Mouse (Mus musculus) testis, adult 2 months (tissue): ENCODE data around the gene Snai1.

ENCODE experiments used
- CTCF ChIP-seq: fragments of 200-500 bp; IDR thresholded peaks from 2 replicates; pipeline ENCODE4 v1.5.1; 2012; ENCODE audit warnings: low read depth, mild to moderate bottlenecking, inconsistent platforms, low read length, moderate library complexity; ENCODE audit not compliant: control insufficient read depth, insufficient read depth, insufficient replicate concordance
- POLR2A ChIP-seq: fragments of 200-500 bp; IDR thresholded peaks from 2 replicates; pipeline ENCODE4 v1.6.1; 2012; ENCODE audit warnings: low read depth, mild to moderate bottlenecking, inconsistent platforms, low read length, moderate library complexity; ENCODE audit not compliant: control insufficient read depth

DNA sequence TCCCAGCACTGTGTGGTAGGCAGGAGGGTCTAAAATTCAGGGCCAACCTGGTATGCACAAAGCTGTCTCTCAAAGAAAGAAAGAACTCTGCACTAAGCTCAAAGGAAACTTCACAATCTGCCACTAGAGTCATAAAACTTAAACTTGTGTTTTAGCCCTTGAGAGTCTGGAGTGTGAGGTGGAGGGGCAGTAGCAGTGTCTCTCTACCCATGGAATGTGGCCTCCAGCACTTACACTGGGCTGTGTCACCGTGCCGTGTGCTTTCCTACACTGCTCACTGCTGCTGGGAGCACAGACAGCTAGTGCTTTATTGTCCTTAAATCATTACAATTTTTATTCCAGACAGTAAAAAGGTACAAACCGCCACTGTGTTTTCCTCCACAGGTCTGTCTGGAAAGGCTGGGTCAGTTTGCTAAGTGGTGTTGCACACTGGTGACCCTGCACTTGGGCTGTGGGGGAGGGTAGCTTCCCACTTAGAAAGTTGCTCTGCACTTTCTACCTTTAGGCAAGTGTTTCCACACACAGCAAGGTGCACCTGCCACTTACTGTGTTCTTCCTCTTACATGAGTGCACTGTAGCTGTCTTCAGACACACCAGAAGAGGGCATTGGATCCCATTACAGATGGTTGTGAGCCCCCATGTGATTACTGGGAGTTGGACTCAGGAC lies 30.1 kb upstream of the Snai1 start:
- TF ChIP-seq CTCF = no peak
- TF ChIP-seq POLR2A = no peak
